Mouse (Mus musculus): ENCODE data around the gene Smagp. TPM values are rescaled to one million over a fixed set of nuclear protein-coding genes. Genes with fewer than 3 reads are reported as not detected.

Gene Smagp
- polyA plus RNA-seq, 1 experiment from 2014 or later: 9.2 TPM

DNA sequence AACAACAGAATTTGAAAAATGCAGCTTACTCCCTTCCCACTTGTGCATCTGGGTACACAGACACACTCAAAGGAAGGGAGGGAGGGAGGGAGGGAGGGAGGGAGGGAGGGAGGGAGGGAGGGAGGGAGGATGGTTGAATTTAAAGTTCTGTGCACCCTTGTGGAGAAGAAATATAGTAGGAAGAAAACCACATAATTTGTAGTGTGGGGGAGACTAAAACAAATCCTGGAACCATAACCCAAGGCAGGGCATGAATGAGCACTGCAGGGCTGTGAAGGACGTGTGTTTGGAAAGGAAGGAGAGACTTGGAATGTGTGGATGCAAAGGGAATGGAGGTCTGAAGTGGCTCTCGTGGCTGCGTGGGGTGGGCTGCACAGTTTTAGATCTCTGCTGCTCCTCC, 38.7 kb upstream of the Smagp start:
- Histone ChIP-seq H3K9ac (no peak overlapping the region), H3K4me1 (no peaks in the 10 kb centered on the region), H3K4me2 (no peak overlapping the region), H3K36me3 (no peaks in the 10 kb centered on the region), H3K9me3 (no peaks in the 10 kb centered on the region), H3K27ac (no peak overlapping the region), H3K4me3 (no peak overlapping the region), H3K27me3 (no peaks in the 10 kb centered on the region)
- no peak for ATAC-seq (ENCODE audit: insufficient number of reproducible peaks, insufficient read depth, low FRiP score, low TSS enrichment, low read depth)
- 44% methylated on average over 3 of the region's 3 CpGs for WGBS

- WGBS: 87% methylated on average over 10 of the region's 10 CpGs
- no peak overlapping the region for H3K4me2 ChIP-seq
- H3K27me3 ChIP-seq: no peaks in the 10 kb centered on the region
- no peak overlapping the region for H3K9ac ChIP-seq
- H3K36me3 ChIP-seq: no peaks in the 10 kb centered on the region
- no peak for ATAC-seq (ENCODE audit: insufficient number of reproducible peaks, insufficient read depth, low FRiP score, low TSS enrichment, low read depth)
- no peak overlapping the region for H3K4me3 ChIP-seq
- H3K9me3 ChIP-seq: no peaks in the 10 kb centered on the region
- H3K4me1 ChIP-seq: no peaks in the 10 kb centered on the region
- H3K27ac ChIP-seq: no peak overlapping the region
Measured at GRCm38 (mm10) chr15:100674566-100674965, 37.8 kb upstream of the Smagp start.

GRCm38 (mm10) chr15:100673585-100674391, 37.0 kb upstream of the Smagp start:
- no peak overlapping the region for H3K4me2 ChIP-seq
- 53% methylated on average over 12 of the region's 12 CpGs for WGBS
- no peak for ATAC-seq (ENCODE audit: insufficient number of reproducible peaks, insufficient read depth, low FRiP score, low TSS enrichment, low read depth)
- H3K9me3 ChIP-seq: no peaks in the 10 kb centered on the region
- H3K9ac ChIP-seq: no peak overlapping the region
- no peaks in the 10 kb centered on the region for H3K27me3 ChIP-seq
- H3K4me3 ChIP-seq: no peak overlapping the region
- H3K4me1 ChIP-seq: no peaks in the 10 kb centered on the region
- H3K36me3 ChIP-seq: no peaks in the 10 kb centered on the region
- no peak overlapping the region for H3K27ac ChIP-seq

GRCm38 (mm10) chr15:100670833-100671232, 34.1 kb upstream of the Smagp start:
- Histone ChIP-seq H3K9ac (no peak overlapping the region), H3K27me3 (no peaks in the 10 kb centered on the region), H3K4me1 (peaks cover 11% of the 10 kb centered on the region), H3K9me3 (no peaks in the 10 kb centered on the region), H3K36me3 (no peaks in the 10 kb centered on the region), H3K4me3 (no peak overlapping the region), H3K4me2 (no peak overlapping the region), H3K27ac (no peak overlapping the region)
- no peak for ATAC-seq (ENCODE audit: insufficient number of reproducible peaks, insufficient read depth, low FRiP score, low TSS enrichment, low read depth)
- WGBS: 64% methylated on average over 5 of the region's 5 CpGs

GRCm38 (mm10) chr15:100670004-100670403, 33.3 kb upstream of the Smagp start:
- ATAC-seq (ENCODE audit: insufficient number of reproducible peaks, insufficient read depth, low FRiP score, low TSS enrichment, low read depth): no peak
- H3K4me1 ChIP-seq: peaks cover 13% of the 10 kb centered on the region
- 48% methylated on average over 8 of the region's 8 CpGs for WGBS
- H3K4me3 ChIP-seq: no peak overlapping the region
- H3K36me3 ChIP-seq: no peaks in the 10 kb centered on the region
- no peaks in the 10 kb centered on the region for H3K27me3 ChIP-seq
- H3K9me3 ChIP-seq: no peaks in the 10 kb centered on the region
- no peak overlapping the region for H3K27ac ChIP-seq
- H3K9ac ChIP-seq: no peak overlapping the region
- no peak overlapping the region for H3K4me2 ChIP-seq

DNA sequence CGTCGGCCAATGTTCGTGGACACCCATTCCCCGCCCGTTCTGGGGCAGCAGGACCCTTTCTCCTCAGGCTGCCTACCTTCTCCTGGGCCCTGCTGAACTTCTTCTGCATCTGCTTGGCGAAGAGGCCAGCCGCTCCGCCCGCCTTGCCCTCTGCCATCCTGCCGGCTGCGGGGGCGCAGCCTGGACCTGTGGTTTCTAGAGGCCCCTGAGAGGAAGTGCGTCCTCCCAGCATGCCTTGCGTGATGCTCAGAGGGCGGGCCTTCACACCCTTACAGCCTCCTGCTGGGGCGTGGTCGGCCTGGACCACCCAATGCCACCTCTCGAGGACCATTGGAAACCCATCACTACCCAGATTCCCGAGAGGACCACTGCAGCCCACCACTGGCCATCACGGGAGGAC, 32.6 kb upstream of the Smagp start, which contains the start of gene Bin2:
Gene Bin2, minus strand, starts transcription at position 217 of the 400 bp plus-strand sequence.
- Histone ChIP-seq H3K4me1 (peaks cover 13% of the 10 kb centered on the region), H3K27ac (no peak within 1 kb of the TSS), H3K9ac (no peak within 1 kb of the TSS), H3K9me3 (no peaks in the 10 kb centered on the region), H3K27me3 (no peaks in the 10 kb centered on the region), H3K36me3 (no peaks in the 10 kb centered on the region), H3K4me3 (no peak within 1 kb of the TSS), H3K4me2 (no peak within 1 kb of the TSS)
- WGBS: 94% methylated on average over 20 of the region's 20 CpGs
- no peak for ATAC-seq (ENCODE audit: insufficient number of reproducible peaks, insufficient read depth, low FRiP score, low TSS enrichment, low read depth)

GRCm38 (mm10) chr15:100667871-100668545, 31.3 kb upstream of the Smagp start:
- no peak for ATAC-seq (ENCODE audit: insufficient number of reproducible peaks, insufficient read depth, low FRiP score, low TSS enrichment, low read depth)
- Histone ChIP-seq H3K4me1 (peaks cover 13% of the 10 kb centered on the region), H3K4me2 (no peak overlapping the region), H3K9ac (no peak overlapping the region), H3K36me3 (no peaks in the 10 kb centered on the region), H3K4me3 (no peak overlapping the region), H3K27ac (no peak overlapping the region), H3K27me3 (no peaks in the 10 kb centered on the region), H3K9me3 (no peaks in the 10 kb centered on the region)
- WGBS: 78% methylated on average over 5 of the region's 5 CpGs

DNA sequence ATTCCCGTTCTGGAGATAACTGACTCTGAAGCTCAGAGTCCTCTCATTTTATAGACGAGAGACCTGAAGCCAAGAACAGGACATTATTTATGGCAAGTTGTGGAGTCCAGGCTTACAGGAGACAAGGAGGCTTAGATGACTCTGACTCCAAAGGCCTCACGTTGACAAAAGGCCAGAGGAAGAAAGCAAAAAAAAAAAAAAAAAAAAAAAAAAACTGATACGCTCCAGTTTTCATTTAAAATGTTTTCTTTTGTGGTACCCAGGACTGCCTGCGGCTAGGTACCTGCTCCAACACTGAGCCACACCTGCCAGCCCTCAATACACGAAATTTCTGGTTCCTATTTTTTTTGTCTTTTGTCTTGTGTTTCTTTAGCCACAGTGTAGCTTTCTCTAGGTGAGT, 30.7 kb upstream of the Smagp start:
- no peak overlapping the region for H3K9ac ChIP-seq
- H3K27me3 ChIP-seq: no peaks in the 10 kb centered on the region
- H3K36me3 ChIP-seq: no peaks in the 10 kb centered on the region
- no peak overlapping the region for H3K4me3 ChIP-seq
- peaks cover 13% of the 10 kb centered on the region for H3K4me1 ChIP-seq
- ATAC-seq (ENCODE audit: insufficient number of reproducible peaks, insufficient read depth, low FRiP score, low TSS enrichment, low read depth): no peak
- H3K9me3 ChIP-seq: no peaks in the 10 kb centered on the region
- no peak overlapping the region for H3K27ac ChIP-seq
- WGBS: 67% methylated on average over 6 of the region's 6 CpGs
- H3K4me2 ChIP-seq: no peak overlapping the region

- Histone ChIP-seq H3K36me3 (no peaks in the 10 kb centered on the region), H3K27me3 (no peaks in the 10 kb centered on the region), H3K27ac (no peak overlapping the region), H3K4me3 (no peak overlapping the region), H3K9me3 (no peaks in the 10 kb centered on the region), H3K9ac (no peak overlapping the region), H3K4me2 (no peak overlapping the region), H3K4me1 (peaks cover 13% of the 10 kb centered on the region)
- no peak for ATAC-seq (ENCODE audit: insufficient number of reproducible peaks, insufficient read depth, low FRiP score, low TSS enrichment, low read depth)
- 29% methylated on average over 12 of the region's 12 CpGs for WGBS
Measured at GRCm38 (mm10) chr15:100666851-100667250, 30.1 kb upstream of the Smagp start.

GRCm38 (mm10) chr15:100666219-100666696, 29.5 kb upstream of the Smagp start:
- Histone ChIP-seq H3K36me3 (no peaks in the 10 kb centered on the region), H3K9ac (peak overlapping the region; percentile 64), H3K27ac (peak overlapping the region; percentile 28; the same call in 1 of the 2 replicates), H3K4me3 (no peak overlapping the region), H3K4me1 (peaks cover 13% of the 10 kb centered on the region), H3K9me3 (no peaks in the 10 kb centered on the region), H3K27me3 (no peaks in the 10 kb centered on the region), H3K4me2 (no peak overlapping the region; the same call in 1 of the 2 replicates)
- WGBS: 9% methylated on average over 7 of the region's 7 CpGs
- ATAC-seq (ENCODE audit: insufficient number of reproducible peaks, insufficient read depth, low FRiP score, low TSS enrichment, low read depth): no peak

GRCm38 (mm10) chr15:100665411-100666218, 28.9 kb upstream of the Smagp start:
- H3K4me3 ChIP-seq: no peak overlapping the region
- ATAC-seq (ENCODE audit: insufficient number of reproducible peaks, insufficient read depth, low FRiP score, low TSS enrichment, low read depth): no peak
- H3K4me1 ChIP-seq: peaks cover 13% of the 10 kb centered on the region
- H3K9ac ChIP-seq: no peak overlapping the region
- H3K4me2 ChIP-seq: no peak overlapping the region
- no peaks in the 10 kb centered on the region for H3K36me3 ChIP-seq
- H3K9me3 ChIP-seq: no peaks in the 10 kb centered on the region
- H3K27ac ChIP-seq: no peak overlapping the region; the same call in 1 of the 2 replicates
- 40% methylated on average over 9 of the region's 9 CpGs for WGBS
- H3K27me3 ChIP-seq: no peaks in the 10 kb centered on the region

Measured in embryonic facial prominence, embryonic 13.5 days (tissue).